Mouse (Mus musculus) myocyte (in vitro differentiated cells): ENCODE results near the gene Gm2237. TPM values are rescaled to one million over a fixed set of nuclear protein-coding genes. Genes with fewer than 3 reads are reported as not detected.
"Not testable (repeated sequence)": the region's sequence is repeated elsewhere in the genome, so short reads cannot be mapped to it uniquely, and the experiment has no call there.

Experiments used
- H3K27me3 ChIP-seq: one replicate; pipeline ENCODE4 v1.6.1; 2011; ENCODE audit not compliant: control insufficient read depth, insufficient read depth, insufficient read length
- H3K36me3 ChIP-seq: one replicate; pipeline ENCODE4 v1.6.1; 2011; ENCODE audit not compliant: control insufficient read depth, insufficient read depth
- H3K4me2 ChIP-seq: one replicate; pipeline ENCODE4 v1.6.1; 2011; ENCODE audit warnings: low read depth, control low read depth
- H3K4me3 ChIP-seq: one replicate; pipeline ENCODE4 v1.5.1; 2011; ENCODE audit warnings: mild to moderate bottlenecking, control low read depth, moderate library complexity
- H3K79me2 ChIP-seq: one replicate; pipeline ENCODE4 v1.6.1; 2011; ENCODE audit not compliant: control insufficient read depth, insufficient read depth
- H3ac ChIP-seq: one replicate; pipeline ENCODE4 v1.6.1; 2011; ENCODE audit not compliant: control insufficient read depth, insufficient read length
- polyA plus RNA-seq: library from polyadenylated mRNA; unstranded; fragments of >200 nt; fragmentation: generic; extraction: Trizol; gene quantifications from one replicate; pipeline ENCODE4 v1.2.1, GENCODE M21; 2012; ENCODE audit warnings: missing spikeins

The Gm2237 gene
- 0.47 TPM for polyA plus RNA-seq

DNA sequence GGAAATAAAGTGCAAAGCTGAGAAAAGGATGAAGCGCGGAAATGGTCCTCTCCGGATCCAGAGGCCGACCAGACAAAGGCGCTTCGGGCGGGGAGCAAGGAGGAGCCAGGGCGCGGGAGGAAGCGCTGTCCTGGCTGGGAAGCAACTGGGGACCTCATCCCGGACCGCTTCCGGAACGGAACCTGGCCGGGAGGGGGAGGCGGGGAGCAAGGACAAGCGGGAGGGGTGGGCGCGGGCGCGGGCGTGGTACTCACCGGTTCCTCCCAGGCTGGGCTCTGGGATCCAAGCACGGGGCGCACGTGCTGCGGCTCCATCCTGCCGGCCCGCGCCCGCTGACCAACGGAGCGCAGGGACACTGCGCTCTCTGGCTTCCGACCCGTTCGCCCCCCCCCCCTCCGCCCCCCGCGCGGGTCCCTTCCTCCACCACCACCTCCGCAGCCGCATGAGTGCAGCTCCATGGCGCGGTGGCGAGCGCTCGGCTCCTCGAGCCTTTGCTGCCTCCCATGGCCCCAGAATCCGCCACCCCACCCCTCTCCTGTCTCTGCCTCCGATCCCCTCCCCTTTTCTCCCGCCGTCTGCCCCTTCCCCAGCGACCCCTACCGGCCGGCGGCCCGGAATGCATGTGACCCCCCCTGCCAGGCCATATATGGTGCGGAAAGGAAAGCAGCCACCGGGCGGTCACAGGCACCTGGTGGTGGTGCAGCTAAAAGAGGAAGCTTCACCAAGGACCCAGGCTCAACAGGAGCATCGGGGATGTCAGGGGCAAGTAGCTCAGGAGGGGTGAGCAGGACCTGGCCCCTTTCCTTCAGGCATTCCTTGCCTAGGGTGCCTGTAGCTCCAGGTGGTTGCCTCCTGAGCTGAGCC lies at the start of gene Gm2237:
Gene Gm2237 (minus strand): TSS at position 332 of the 864 bp plus-strand sequence.
- not testable (repeated sequence) for H3K27me3 ChIP-seq, H3K36me3 ChIP-seq, H3K79me2 ChIP-seq, H3ac ChIP-seq
- Histone ChIP-seq H3K4me3 (peak within 1 kb of the TSS; percentile 14), H3K4me2 (peak within 1 kb of the TSS; percentile 45)

DNA sequence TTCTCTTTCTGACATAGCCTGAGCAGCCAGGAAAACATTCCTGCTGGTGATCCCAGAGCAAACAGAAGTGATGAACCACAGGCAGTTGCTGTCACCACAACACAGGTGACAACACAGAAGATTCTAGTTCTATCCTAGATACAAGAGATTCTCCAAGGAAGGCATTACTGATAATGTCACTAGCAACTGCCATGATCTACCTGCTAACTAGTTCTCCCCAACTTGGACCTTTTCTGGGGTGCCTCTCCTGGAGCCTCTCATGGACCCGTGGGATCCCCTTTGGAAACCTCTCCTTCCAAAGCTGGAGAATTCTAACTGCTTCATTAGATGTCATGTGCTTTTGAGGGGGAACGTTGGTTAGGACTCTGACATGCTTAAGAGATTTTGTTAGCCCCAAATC lies 17.5 kb upstream of the Gm2237 start, which contains the start of gene Gm5458:
Gene Gm5458 (minus strand): TSS at position 101 of the 400 bp plus-strand sequence.
- H3K27me3 ChIP-seq, H3K36me3 ChIP-seq, H3ac ChIP-seq, H3K4me2 ChIP-seq, H3K4me3 ChIP-seq, H3K79me2 ChIP-seq: not testable (repeated sequence)

DNA sequence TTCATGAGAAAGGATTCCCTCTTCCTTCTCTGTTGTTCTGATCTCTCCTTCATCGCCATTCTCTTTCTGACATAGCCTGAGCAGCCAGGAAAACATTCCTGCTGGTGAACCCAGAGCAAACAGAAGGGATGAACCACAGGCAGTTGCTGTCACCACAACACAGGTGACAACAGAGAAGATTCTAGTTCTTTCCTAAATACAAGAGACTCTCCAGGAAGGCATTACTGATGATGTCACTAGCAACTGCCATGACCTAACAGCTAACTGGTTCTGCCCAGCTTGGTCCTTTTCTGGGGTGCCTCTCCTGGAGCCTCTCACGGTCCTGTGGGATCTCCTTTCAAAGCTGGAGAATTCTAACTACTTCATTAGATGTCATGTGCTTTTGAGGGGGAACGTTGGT lies 35.1 kb downstream of the Gm2237 start, which contains the start of gene Gm2244:
Gene Gm2244 (minus strand): TSS at position 101 of the 400 bp plus-strand sequence.
- H3K36me3 ChIP-seq, H3K27me3 ChIP-seq, H3K79me2 ChIP-seq, H3K4me3 ChIP-seq, H3ac ChIP-seq, H3K4me2 ChIP-seq: not testable (repeated sequence)

Other genes starting within 250 kb of the Gm2237 start
- not detected for gene Gm21738, start 166.2 kb downstream of the Gm2237 start, polyA plus RNA-seq
- gene Gm2244, start 35.2 kb downstream of the Gm2237 start, polyA plus RNA-seq = not detected
- gene Gm5458, start 17.4 kb upstream of the Gm2237 start, polyA plus RNA-seq = not detected
- 52.6 TPM for gene Nid2, start 166.1 kb upstream of the Gm2237 start, polyA plus RNA-seq
- 161 TPM for gene Rtraf, start 238.7 kb upstream of the Gm2237 start, polyA plus RNA-seq